Mouse (Mus musculus) neural tube, postnatal 0 days (tissue): ENCODE measurements around the gene Pxk. TPM values are rescaled to one million over a fixed set of nuclear protein-coding genes. Genes with fewer than 3 reads are reported as not detected.

Experiments
- polyA plus RNA-seq: library from polyadenylated mRNA; unstranded; fragments of >200 nt; fragmentation: Nextera tagmentation; extraction: Ambion mirVana; gene quantifications from 2 replicates; pipeline ENCODE4 v1.2.1, GENCODE M21; 2015

Pxk gene
- polyA plus RNA-seq, result 57.0 and 62.8 TPM in 2 replicates

DNA sequence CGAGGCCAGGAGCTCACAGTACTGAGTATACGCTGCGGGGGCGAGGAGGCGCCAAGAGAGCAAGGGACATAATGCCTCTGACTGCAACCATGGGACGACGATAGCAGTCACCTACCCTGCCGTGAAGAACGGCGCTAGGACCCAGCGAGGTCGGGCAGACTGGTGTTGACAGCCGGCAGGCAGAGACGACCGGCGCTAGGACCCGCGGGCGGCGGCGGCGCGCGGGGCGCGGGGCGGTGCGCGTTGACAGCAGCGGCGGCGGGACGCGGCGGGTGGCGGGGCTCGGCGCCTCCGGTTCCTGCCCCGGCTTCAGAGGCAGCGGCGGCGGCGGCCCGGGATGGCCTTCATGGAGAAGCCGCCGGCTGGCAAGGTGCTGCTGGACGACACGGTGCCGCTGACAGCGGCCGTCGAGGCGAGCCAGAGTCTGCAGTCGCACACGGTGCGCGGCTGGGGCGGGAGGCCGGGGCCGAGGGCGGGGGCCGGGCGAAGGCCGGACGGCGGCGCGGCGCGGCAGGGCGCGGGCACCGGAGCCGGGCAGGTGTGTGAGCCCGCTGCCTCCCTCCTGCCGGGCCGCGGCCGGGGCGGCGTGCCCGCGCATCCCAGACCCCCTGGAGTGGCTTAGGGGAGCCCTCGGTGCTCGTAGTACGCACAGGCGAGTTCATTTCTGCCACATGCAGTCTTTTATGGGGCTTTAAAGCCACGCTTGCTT, at the start of gene Pxk:
Gene Pxk, plus strand, starts transcription at position 234 of the 709 bp plus-strand sequence.

DNA sequence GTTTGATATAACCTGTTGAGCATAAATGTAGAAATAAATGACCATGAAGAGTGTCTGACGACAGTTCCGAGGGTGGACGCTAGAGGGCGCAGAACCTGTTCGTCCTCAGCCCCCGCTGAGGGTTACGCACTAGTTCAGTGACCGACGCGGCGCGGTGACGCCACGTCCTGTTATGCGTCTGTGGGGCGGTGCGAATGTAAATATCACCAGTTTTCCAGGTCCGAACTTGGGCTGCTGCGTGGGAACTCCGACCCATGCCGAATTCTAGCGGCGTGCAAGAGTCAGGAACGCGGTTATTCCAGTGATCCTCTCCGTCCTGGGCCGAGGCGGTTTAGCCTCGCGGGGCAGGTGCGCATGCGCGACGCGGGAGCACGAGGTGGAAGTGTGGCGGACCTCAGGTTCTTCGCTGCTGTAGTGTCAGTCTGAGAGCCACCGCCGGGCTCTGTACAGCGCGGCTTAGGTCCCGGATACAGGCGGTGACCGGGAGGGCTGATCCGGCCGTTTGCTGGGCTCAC, 17.8 kb upstream of the Pxk start, which contains the start of gene Rpp14:
Gene Rpp14, plus strand, starts transcription at position 203 of the 515 bp plus-strand sequence.

DNA sequence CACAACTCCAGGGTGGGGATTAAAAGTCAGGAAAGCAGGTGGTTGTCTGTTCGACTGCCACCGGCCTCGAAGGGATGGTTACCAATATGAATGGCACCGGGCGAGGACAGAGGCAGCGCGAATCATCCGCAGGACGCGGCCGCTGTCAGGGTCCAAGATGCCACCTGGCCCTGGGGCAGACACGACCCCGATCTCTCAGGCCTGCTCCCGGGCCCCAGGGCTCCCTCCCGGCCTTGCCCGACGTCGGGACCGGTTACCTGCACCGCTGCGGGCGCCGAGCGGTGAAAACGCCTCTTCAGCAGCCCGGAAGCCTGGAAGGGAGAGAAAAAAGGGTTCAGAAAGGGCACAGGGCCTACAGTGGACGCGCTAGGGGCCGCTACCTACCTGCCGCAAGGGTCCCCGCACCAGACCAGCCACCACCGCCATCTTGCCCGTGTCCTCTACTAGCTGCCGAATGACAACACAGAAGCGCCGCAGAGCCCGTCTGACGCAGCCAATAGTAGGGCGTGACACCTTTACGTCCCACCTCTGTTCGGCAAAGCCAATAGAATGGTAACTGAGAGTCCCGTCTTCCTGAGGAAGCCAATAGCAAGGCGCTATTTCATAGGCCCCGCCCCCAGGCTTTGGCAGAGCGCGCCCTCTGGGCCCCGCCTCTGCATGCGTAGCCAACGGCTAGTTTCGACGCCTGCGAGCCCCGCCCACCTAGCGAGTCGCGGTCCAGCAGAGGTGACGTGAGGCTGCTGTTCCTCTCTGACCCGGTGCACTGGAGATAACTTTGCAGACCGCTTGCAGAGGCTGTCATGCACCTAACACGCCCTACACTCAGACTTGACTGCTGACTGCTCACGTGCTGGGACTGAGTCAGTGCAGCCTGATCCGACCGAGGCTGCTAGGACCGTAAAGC, 74.7 kb downstream of the Pxk start, which contains the start of gene Pdhb:
Gene Pdhb, minus strand, starts transcription at position 519 of the 904 bp plus-strand sequence.

DNA sequence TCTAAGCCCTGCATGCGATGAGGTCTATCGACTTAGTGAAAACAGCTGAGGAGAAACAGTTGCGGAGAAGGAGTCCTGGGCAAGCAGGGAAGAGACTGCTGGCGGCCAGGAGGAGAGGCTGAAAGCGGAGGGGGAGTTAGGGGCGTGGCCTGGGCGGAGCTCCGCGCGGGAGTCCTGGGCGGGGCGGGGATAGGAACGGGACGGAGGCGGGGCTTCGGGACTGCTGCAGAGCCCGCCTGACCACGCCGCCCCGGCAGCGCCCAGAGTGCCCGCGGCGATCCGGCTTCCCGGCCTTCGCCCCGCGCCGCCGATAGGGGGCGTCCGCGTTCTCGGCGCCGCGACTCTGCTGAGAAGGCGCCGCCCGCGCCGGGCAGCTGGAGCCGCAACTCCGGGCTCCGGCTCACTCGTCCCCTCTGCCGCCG, 115.8 kb downstream of the Pxk start, which contains the start of gene Kctd6:
Gene Kctd6, plus strand, starts transcription at position 338 of the 422 bp plus-strand sequence.

Other genes with a start within 250 kb of the Pxk start
- gene Gm45521, start 140.9 kb upstream of the Pxk start, polyA plus RNA-seq, result not detected in 2 replicates
- gene Dnase1l3, start 103.6 kb upstream of the Pxk start, polyA plus RNA-seq, result 0.13 TPM in 1 of 2 replicates, not detected in the other
- 40.8 and 42.7 TPM in 2 replicates for gene Abhd6, start 95.3 kb upstream of the Pxk start, polyA plus RNA-seq
- gene Rpp14, start 17.8 kb upstream of the Pxk start, polyA plus RNA-seq, result 40.9 and 41.8 TPM in 2 replicates
- gene Pdhb, start 74.8 kb downstream of the Pxk start, polyA plus RNA-seq, result 308 and 312 TPM in 2 replicates
- gene Kctd6, start 115.9 kb downstream of the Pxk start, polyA plus RNA-seq, result 35.2 and 40.8 TPM in 2 replicates
- gene Acox2, start 161.1 kb downstream of the Pxk start, polyA plus RNA-seq, result 0.17 and 0.35 TPM in 2 replicates
- gene Fam107a, start 219.8 kb downstream of the Pxk start, polyA plus RNA-seq, result 3.0 TPM in 2 replicates